Comparison of ENCODE assay signal across 15 mouse cellular contexts in genomic region chr9:58043496-58044017, GRCm38 (mm10). TPM values are rescaled to one million over a fixed set of nuclear protein-coding genes. Genes with fewer than 3 reads are reported as not detected.
DNase-seq lines count a peak whose midpoint lies in the region; ATAC-seq lines count a peak whose summit lies in the region.
"Had no signal": no experiment of that assay in that cellular context is flagged by ENCODE, and none has a peak within 500 bp of the region (broad histone marks: within the 10 kb centered on the region; RNA-seq: fewer than 3 reads in every experiment).

No protein-coding gene starts in this region.

- H3K4me1 ChIP-seq in hindbrain, embryonic 16.5 days (ENCODE audit: control insufficient read depth, insufficient read depth, low read depth, low read length) = peaks cover 41% of the 10 kb centered on the region
- H3K4me1 ChIP-seq: embryonic facial prominence, embryonic 15.5 days; liver, embryonic 13.5 days had no signal

- H3K36me3 ChIP-seq in hindbrain, embryonic 16.5 days (ENCODE audit: control insufficient read depth, insufficient read depth, low read length) = no peaks in the 10 kb centered on the region
- H3K36me3 ChIP-seq: embryonic facial prominence, embryonic 15.5 days; liver, embryonic 13.5 days had no signal

- no peaks in the 10 kb centered on the region for H3K27me3 ChIP-seq in hindbrain, embryonic 16.5 days (replicated peaks; ENCODE audit: control insufficient read depth, insufficient read depth, low read length)

- H3K9me3 ChIP-seq in hindbrain, embryonic 16.5 days (ENCODE audit: control insufficient read depth, low read length) = no peaks in the 10 kb centered on the region
- H3K9me3 ChIP-seq: embryonic facial prominence, embryonic 15.5 days; liver, embryonic 13.5 days; megakaryocyte, embryonic 14.5 days had no signal

- 0 out of 2 replicates have a peak, but pooled peaks have one; percentile 19 for ATAC-seq in hindbrain, embryonic 16.5 days
- no peak for ATAC-seq in erythroid progenitor cell, adult 5-6 weeks (replicated peaks; ENCODE audit: low FRiP score, poor library complexity, severe bottlenecking)

- peak; percentile 54 for DNase-seq in testis, postnatal 14 days (ENCODE audit: low spot score)
- DNase-seq in testis, postnatal 10 days (ENCODE audit: low spot score) = no peak
- DNase-seq in gastrocnemius, postnatal 14 days = peak; percentile 86
- DNase-seq in c-Kit-positive CD71-positive TER-119-positive erythroid progenitor cells, embryonic 14.5 days (ENCODE audit: low spot score) = no peak
- no peak for DNase-seq in kidney, adult 11 months
- DNase-seq: cerebellum, adult 9-10 months; kidney, adult 2 months; layer of hippocampus, adult 9-11 months; liver, embryonic 13.5 days; retina, postnatal 1 day had no signal

- WGBS in hindbrain, embryonic 16.5 days = 48% methylated on average over 10 of the region's 10 CpGs

- H3K4me3 ChIP-seq in hindbrain, embryonic 16.5 days (ENCODE audit: low read length) = no peak overlapping the region
- H3K4me3 ChIP-seq: embryonic facial prominence, embryonic 15.5 days; liver, embryonic 13.5 days; megakaryocyte, embryonic 14.5 days had no signal

- intact Hi-C loops in gastrocnemius, postnatal 14 days (cut with DNase I; ENCODE audit: low total_unique reads) = no loop called here

- H3K4me2 ChIP-seq in hindbrain, embryonic 16.5 days (ENCODE audit: low read length) = no peak overlapping the region
- H3K4me2 ChIP-seq: embryonic facial prominence, embryonic 15.5 days; liver, embryonic 13.5 days had no signal

- no peak overlapping the region for H3K27ac ChIP-seq in hindbrain, embryonic 16.5 days (ENCODE audit: low read depth, low read length)
- H3K27ac ChIP-seq: embryonic facial prominence, embryonic 15.5 days; liver, embryonic 13.5 days had no signal

- no peak overlapping the region for H3K9ac ChIP-seq in hindbrain, embryonic 16.5 days (ENCODE audit: low read depth, low read length)
- H3K9ac ChIP-seq: embryonic facial prominence, embryonic 15.5 days; liver, embryonic 13.5 days had no signal

RNA-seq across cellular contexts. Expression of gene Stra6, which starts 20.0 kb away (rescaled TPM):
- total RNA-seq in gastrocnemius, postnatal 14 days (2021) = under 1 TPM; 0.16 to 0.29 TPM
- 11.6 and 16.4 TPM in 2 replicates for polyA plus RNA-seq in hindbrain, embryonic 16.5 days (2015; fragmentation: Nextera tagmentation; extraction: Ambion mirVana)
- not detected in 2 replicates for total RNA-seq in erythroid progenitor cell, adult 5-6 weeks (2015; ENCODE audit: low replicate concordance)
- not detected in 2 replicates for total RNA-seq in erythroid progenitor cell, adult 5-6 weeks (2017; ENCODE audit: low replicate concordance)
- total RNA-seq: granulocyte monocyte progenitor cell, adult 5-6 weeks had no signal

RNA-seq across cellular contexts. Expression of gene Cyp11a1, which starts 37.3 kb away (rescaled TPM):
- total RNA-seq in gastrocnemius, postnatal 14 days (2021) = under 1 TPM in 1 of 2 experiments, not detected in 1; 0.98 TPM
- polyA plus RNA-seq in hindbrain, embryonic 16.5 days (2015; fragmentation: Nextera tagmentation; extraction: Ambion mirVana) = 1.7 and 2.4 TPM in 2 replicates
- total RNA-seq in erythroid progenitor cell, adult 5-6 weeks (2015; ENCODE audit: low replicate concordance) = 5.0 TPM in 1 of 2 replicates, not detected in the other
- total RNA-seq in erythroid progenitor cell, adult 5-6 weeks (2017; ENCODE audit: low replicate concordance) = 1.3 TPM in 1 of 2 replicates, not detected in the other

Comparison
In these comparisons a context has a peak if more than half of its experiments do, and no peak if none do; other contexts are left out.
1. DNase-seq: peak in testis, postnatal 14 days (single experiment) and gastrocnemius, postnatal 14 days (single experiment); none in testis, postnatal 10 days (single experiment), c-Kit-positive CD71-positive TER-119-positive erythroid progenitor cells, embryonic 14.5 days (single experiment) and kidney, adult 11 months (single experiment).